Mouse (Mus musculus): ENCODE measurements around the gene Apopt1. TPM values are rescaled to one million over a fixed set of nuclear protein-coding genes. Genes with fewer than 3 reads are reported as not detected.

Gene Apopt1
- polyA plus RNA-seq, 1 experiment from 2014 or later, result 57.4 TPM

- H3K27me3 ChIP-seq (ENCODE audit: low read depth, poor library complexity, severe bottlenecking), result no peaks in the 10 kb centered on the region
- H3K9me3 ChIP-seq (replicated peaks), result no peaks in the 10 kb centered on the region
- H3K4me3 ChIP-seq, result no peak overlapping the region
- no peak for DNase-seq (ENCODE audit: low spot score)
- peaks cover 16% of the 10 kb centered on the region for H3K36me3 ChIP-seq
- 57% methylated on average over 14 of the region's 14 CpGs for WGBS
- peaks cover 26% of the 10 kb centered on the region for H3K4me1 ChIP-seq
- H3K27ac ChIP-seq, result no peak overlapping the region
These were observed 25.6 kb upstream of the Apopt1 start for GRCm38 (mm10) chr12:111687350-111688068.

- Histone ChIP-seq H3K4me1 (peaks cover 31% of the 10 kb centered on the region), H3K9me3 (replicated peaks) (no peaks in the 10 kb centered on the region), H3K36me3 (peaks cover 11% of the 10 kb centered on the region), H3K4me3 (no peak overlapping the region), H3K27me3 (ENCODE audit: low read depth, poor library complexity, severe bottlenecking) (no peaks in the 10 kb centered on the region), H3K27ac (no peak overlapping the region)
- WGBS, result 54% methylated on average over 2 of the region's 2 CpGs
- no peak for DNase-seq (ENCODE audit: low spot score)
These were observed 25.0 kb upstream of the Apopt1 start for GRCm38 (mm10) chr12:111688069-111688428.

GRCm38 (mm10) chr12:111689426-111689825 lies 23.6 kb upstream of the Apopt1 start:
- H3K27ac ChIP-seq, result no peak overlapping the region
- no peaks in the 10 kb centered on the region for H3K9me3 ChIP-seq (replicated peaks)
- H3K4me3 ChIP-seq, result no peak overlapping the region
- H3K36me3 ChIP-seq, result no peaks in the 10 kb centered on the region
- 90% methylated on average over 11 of the region's 11 CpGs for WGBS
- peaks cover 45% of the 10 kb centered on the region for H3K4me1 ChIP-seq
- DNase-seq (ENCODE audit: low spot score), result no peak
- H3K27me3 ChIP-seq (ENCODE audit: low read depth, poor library complexity, severe bottlenecking), result no peaks in the 10 kb centered on the region

GRCm38 (mm10) chr12:111691346-111691872 lies 21.7 kb upstream of the Apopt1 start:
- Histone ChIP-seq H3K36me3 (no peaks in the 10 kb centered on the region), H3K9me3 (replicated peaks) (no peaks in the 10 kb centered on the region), H3K4me1 (peaks cover 52% of the 10 kb centered on the region), H3K27ac (peak overlapping the region; percentile 47), H3K27me3 (ENCODE audit: low read depth, poor library complexity, severe bottlenecking) (no peaks in the 10 kb centered on the region), H3K4me3 (no peak overlapping the region)
- 40% methylated on average over 5 of the region's 5 CpGs for WGBS
- DNase-seq (ENCODE audit: low spot score), result no peak

- WGBS, result 85% methylated on average over 5 of the region's 5 CpGs
- Histone ChIP-seq H3K9me3 (replicated peaks) (no peaks in the 10 kb centered on the region), H3K4me3 (no peak overlapping the region), H3K36me3 (no peaks in the 10 kb centered on the region), H3K27ac (peak overlapping the region; percentile 77), H3K27me3 (ENCODE audit: low read depth, poor library complexity, severe bottlenecking) (no peaks in the 10 kb centered on the region), H3K4me1 (peaks cover 52% of the 10 kb centered on the region)
- no peak for DNase-seq (ENCODE audit: low spot score)
These were observed 20.2 kb upstream of the Apopt1 start for GRCm38 (mm10) chr12:111692899-111693298.

DNA sequence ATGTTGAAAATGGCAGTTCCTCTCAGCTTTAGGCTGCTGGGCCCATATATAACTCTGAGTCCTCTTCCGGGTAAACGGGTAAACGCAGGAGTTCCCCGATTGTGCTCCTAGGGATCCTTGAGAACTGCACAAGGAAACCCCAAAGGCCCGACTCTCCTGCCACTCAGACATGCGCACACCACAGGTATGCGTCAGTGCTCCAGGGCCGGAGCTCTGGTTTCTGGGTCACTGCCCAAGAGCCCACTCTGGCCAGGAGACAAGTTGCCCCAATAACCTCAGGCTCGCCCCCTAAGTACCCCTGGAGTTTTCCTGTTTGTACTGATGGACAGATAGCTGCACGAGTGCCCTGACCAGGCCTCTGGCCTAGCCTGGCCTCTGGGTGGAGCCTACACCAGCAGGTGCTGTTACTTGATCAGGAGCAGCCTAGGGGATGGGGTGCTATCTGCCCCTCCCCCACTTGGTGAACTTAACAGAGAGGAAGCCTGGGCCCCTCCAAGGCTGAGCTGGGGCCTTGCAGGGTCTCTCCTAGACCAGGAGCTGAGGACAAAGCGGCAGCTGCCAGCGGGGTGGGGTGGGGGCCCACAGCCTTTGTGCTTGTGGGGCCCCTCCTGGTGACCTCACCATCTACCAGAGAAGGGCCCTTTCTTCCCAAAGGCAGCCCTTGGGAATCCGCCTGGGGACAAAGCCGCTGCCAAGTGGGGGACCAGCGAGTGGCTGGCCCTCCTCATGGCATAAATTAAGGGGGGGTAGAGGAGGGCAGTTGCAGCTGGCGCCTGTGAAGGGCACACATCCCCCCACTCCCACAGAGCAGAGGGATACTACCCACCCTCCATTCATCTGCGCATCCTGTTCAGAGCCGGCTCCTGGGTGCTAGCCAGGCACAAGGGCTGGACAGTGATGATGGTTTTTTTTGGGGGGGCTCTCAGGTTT lies 19.5 kb upstream of the Apopt1 start:
- peak overlapping the region; percentile 77 for H3K27ac ChIP-seq
- no peak for DNase-seq (ENCODE audit: low spot score)
- no peaks in the 10 kb centered on the region for H3K9me3 ChIP-seq (replicated peaks)
- peaks cover 52% of the 10 kb centered on the region for H3K4me1 ChIP-seq
- H3K27me3 ChIP-seq (ENCODE audit: low read depth, poor library complexity, severe bottlenecking), result no peaks in the 10 kb centered on the region
- 42% methylated on average over 18 of the region's 18 CpGs for WGBS
- H3K4me3 ChIP-seq, result peak overlapping the region; percentile 9; the same call in 1 of the 2 replicates
- H3K36me3 ChIP-seq, result no peaks in the 10 kb centered on the region

DNA sequence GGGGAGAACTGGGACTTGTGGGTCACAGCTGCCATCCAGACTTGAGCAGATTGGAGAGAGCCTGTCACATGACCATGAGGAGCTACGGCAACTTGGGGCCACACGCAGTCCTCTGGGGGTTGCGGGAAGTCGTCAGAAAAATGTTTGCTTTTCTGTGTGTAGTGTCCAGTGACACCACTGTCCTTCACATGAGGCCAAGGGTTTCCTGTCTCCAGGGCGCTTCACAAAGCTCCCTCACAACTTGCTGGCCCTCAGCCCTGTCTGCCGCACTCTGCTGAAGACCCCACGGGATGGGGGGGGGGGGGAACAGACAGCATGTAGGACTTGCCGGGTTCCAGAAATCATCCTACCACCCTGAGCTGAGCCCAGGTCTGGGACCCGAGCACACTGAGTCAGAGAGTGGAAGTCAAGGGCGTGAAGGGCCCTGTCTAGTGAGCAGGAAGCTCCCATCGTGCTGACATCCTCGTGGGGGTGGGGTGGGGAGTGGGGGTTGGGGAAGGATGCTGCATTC lies 18.7 kb upstream of the Apopt1 start:
- WGBS, result 29% methylated on average over 12 of the region's 12 CpGs
- DNase-seq (ENCODE audit: low spot score), result no peak
- Histone ChIP-seq H3K9me3 (replicated peaks) (no peaks in the 10 kb centered on the region), H3K27ac (peak overlapping the region; percentile 77), H3K27me3 (ENCODE audit: low read depth, poor library complexity, severe bottlenecking) (no peaks in the 10 kb centered on the region), H3K4me1 (peaks cover 52% of the 10 kb centered on the region), H3K4me3 (no peak overlapping the region), H3K36me3 (no peaks in the 10 kb centered on the region)

DNA sequence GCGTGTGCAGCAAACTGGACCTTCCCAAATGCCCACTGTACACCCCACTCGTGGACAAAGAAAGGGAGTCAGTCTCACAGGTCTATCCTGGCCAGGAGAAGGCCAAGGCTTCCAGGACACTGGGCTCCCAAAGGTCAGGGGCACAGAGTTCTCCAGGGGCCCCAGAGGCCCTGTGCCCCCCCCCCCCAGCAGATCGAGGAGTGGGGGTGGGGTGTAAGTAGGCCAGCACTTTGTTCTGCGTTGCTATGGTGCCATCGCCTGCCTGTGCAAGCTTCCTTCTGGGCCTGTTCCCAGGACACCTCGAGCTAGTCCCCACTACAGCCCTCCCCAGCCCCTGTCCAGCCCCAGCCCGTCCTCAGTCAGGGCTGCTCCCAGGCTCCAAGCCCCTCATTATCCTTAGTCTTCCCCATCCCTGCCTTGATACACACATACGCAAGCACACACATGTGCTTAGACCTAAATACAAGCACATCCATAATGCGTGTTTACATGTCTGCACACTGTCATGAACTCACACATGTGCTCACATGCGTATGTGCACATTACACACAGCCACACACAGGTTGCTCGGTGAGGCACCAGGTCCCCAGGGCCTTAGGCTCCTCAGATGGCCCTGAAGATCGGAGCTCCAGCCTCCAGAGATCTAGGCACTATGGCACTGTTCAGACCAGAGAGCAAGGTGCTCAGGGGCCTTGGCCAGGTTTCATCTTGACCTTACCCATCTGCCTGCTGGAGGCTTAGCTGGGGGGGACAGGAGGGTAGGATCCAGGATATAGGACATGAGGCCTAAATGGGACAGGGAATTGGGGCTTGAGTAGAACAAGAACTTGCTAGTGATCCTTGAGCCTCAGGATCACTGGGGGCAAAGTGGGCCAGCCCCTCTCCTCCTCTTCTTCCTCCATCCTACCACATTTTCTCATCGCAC lies 17.9 kb upstream of the Apopt1 start:
- peak overlapping the region; percentile 77 for H3K27ac ChIP-seq
- H3K4me3 ChIP-seq, result no peak overlapping the region
- DNase-seq (ENCODE audit: low spot score), result no peak
- no peaks in the 10 kb centered on the region for H3K27me3 ChIP-seq (ENCODE audit: low read depth, poor library complexity, severe bottlenecking)
- H3K9me3 ChIP-seq (replicated peaks), result no peaks in the 10 kb centered on the region
- H3K36me3 ChIP-seq, result no peaks in the 10 kb centered on the region
- WGBS, result 60% methylated on average over 13 of the region's 13 CpGs
- H3K4me1 ChIP-seq, result peaks cover 52% of the 10 kb centered on the region

GRCm38 (mm10) chr12:111696239-111696638 lies 16.8 kb upstream of the Apopt1 start:
- WGBS, result 27% methylated on average over 6 of the region's 6 CpGs
- no peaks in the 10 kb centered on the region for H3K9me3 ChIP-seq (replicated peaks)
- peak; percentile 73 for DNase-seq (ENCODE audit: low spot score)
- no peak overlapping the region for H3K4me3 ChIP-seq
- H3K36me3 ChIP-seq, result no peaks in the 10 kb centered on the region
- H3K27ac ChIP-seq, result no peak overlapping the region
- peaks cover 42% of the 10 kb centered on the region for H3K4me1 ChIP-seq
- no peaks in the 10 kb centered on the region for H3K27me3 ChIP-seq (ENCODE audit: low read depth, poor library complexity, severe bottlenecking)

DNA sequence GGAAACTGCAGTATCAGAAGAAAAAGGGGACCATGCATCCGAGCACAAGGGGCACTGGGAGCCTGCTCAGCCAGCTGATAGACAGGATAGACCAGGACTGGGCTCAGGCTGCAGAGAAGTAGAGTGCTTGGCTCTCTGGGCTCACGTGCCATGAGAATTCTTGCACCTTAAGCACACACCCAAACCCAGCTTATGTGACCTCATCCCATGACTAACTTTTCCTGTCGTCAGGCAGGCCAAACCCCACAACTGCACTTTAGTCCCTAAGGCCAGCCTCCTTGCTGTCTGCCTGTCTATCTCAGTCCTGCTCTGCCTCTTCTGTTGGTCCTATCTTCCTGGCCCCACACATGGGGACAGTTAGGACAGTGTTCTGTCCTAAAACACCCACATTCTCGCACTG lies 15.4 kb upstream of the Apopt1 start:
- Histone ChIP-seq H3K27ac (no peak overlapping the region), H3K9me3 (replicated peaks) (no peaks in the 10 kb centered on the region), H3K4me3 (no peak overlapping the region), H3K36me3 (no peaks in the 10 kb centered on the region), H3K4me1 (peaks cover 27% of the 10 kb centered on the region), H3K27me3 (ENCODE audit: low read depth, poor library complexity, severe bottlenecking) (no peaks in the 10 kb centered on the region)
- WGBS, result 62% methylated on average over 4 of the region's 4 CpGs
- no peak for DNase-seq (ENCODE audit: low spot score)

GRCm38 (mm10) chr12:111698346-111698913 lies 14.6 kb upstream of the Apopt1 start:
- no peaks in the 10 kb centered on the region for H3K9me3 ChIP-seq (replicated peaks)
- H3K4me3 ChIP-seq, result no peak overlapping the region
- no peak for DNase-seq (ENCODE audit: low spot score)
- WGBS, result 88% methylated on average over 6 of the region's 6 CpGs
- no peaks in the 10 kb centered on the region for H3K27me3 ChIP-seq (ENCODE audit: low read depth, poor library complexity, severe bottlenecking)
- H3K27ac ChIP-seq, result no peak overlapping the region
- H3K36me3 ChIP-seq, result no peaks in the 10 kb centered on the region
- peaks cover 23% of the 10 kb centered on the region for H3K4me1 ChIP-seq

DNA sequence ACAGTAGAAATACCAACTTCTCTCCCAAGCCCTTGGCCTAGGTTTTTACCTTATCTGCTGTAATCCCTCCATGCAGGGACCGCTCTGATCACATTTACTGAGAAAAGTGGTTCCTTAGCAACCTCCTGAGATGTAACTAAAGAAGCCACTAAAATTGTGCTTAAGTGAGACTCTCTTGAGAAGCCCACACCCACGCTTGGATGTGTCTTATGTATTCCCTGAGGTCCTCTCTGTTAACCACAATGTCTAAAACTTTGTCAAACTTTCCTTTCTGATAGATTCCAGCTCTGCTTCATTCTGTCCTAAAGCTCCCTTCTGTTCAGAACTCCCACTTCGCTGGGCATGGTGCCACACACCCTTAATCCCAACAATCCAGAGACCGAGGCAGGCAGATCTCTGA lies 13.5 kb upstream of the Apopt1 start:
- Histone ChIP-seq H3K27ac (no peak overlapping the region), H3K9me3 (replicated peaks) (no peaks in the 10 kb centered on the region), H3K4me1 (peaks cover 15% of the 10 kb centered on the region), H3K4me3 (no peak overlapping the region), H3K36me3 (no peaks in the 10 kb centered on the region), H3K27me3 (ENCODE audit: low read depth, poor library complexity, severe bottlenecking) (no peaks in the 10 kb centered on the region)
- WGBS, result 91% methylated on average over 4 of the region's 4 CpGs
- DNase-seq (ENCODE audit: low spot score), result no peak

All from limb, embryonic 10.5 days (tissue).